Mouse (Mus musculus) olfactory bulb, adult 2 months (tissue): Measurements from ENCODE around the gene Pih1d1.

Source experiments
- CTCF ChIP-seq: fragments of 200-500 bp; IDR thresholded peaks from 2 replicates; pipeline ENCODE4 v1.5.1; 2012; ENCODE audit warnings: low read depth, mild to moderate bottlenecking, low read length, moderate library complexity; ENCODE audit not compliant: insufficient read depth
- POLR2A ChIP-seq: fragments of 200-500 bp; IDR thresholded peaks from 2 replicates; pipeline ENCODE4 v1.6.1; 2012; ENCODE audit warnings: mild to moderate bottlenecking, low read depth, low read length, moderate library complexity; ENCODE audit not compliant: insufficient read depth

DNA sequence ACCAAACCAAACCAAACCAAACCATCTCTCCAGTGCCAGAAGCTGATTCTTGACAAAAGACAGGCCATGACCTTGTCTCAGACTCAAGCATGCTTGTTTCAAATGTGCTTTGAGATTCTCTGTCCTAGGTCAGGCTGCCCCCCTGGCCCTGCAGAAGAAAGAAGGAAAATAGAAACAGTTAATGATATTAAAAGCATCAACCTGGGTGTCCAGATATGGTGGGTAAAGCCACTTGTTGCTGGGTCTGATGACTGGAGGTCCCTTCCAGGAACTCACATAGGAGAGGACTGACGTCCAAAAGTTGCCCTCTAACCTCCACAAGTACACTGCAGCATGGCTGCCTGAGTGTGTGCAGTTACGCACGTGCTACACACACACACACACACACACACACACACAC lies 6.8 kb downstream of the Pih1d1 start:
- TF ChIP-seq CTCF (no peak), POLR2A (no peak)
